Mouse (Mus musculus) CH12.LX (cell line): ENCODE results near the gene Slc39a5. TPM values are rescaled to one million over a fixed set of nuclear protein-coding genes. Genes with fewer than 3 reads are reported as not detected.

Experiments used
- DNase-seq: peaks from one replicate; pipeline ENCODE4 v3.0.0-alpha.2; 2013; ENCODE audit errors: extremely low read depth
- H3K27ac ChIP-seq: 2 replicates; pipeline ENCODE4 v1.5.1; 2012; ENCODE audit warnings: low read depth, mild to moderate bottlenecking, control low read depth, moderate library complexity; ENCODE audit not compliant: insufficient read depth
- H3K27me3 ChIP-seq: replicated peaks from 2 replicates; pipeline ENCODE3; 2012; ENCODE audit warnings: inconsistent platforms
- H3K36me3 ChIP-seq, 2 experiments: replicated peaks in 1 of 2; 2 replicates each; pipeline versions ENCODE3 to v1.6.1; 2012; ENCODE audit warnings: inconsistent platforms in 1 of 2, low read length in 1 of 2, mild to moderate bottlenecking in 1 of 2, mixed read lengths in 1 of 2, moderate library complexity in 1 of 2; ENCODE audit not compliant: control insufficient read depth in 1 of 2, insufficient read depth in 1 of 2
- H3K4me1 ChIP-seq, 2 experiments: 2 replicates each; pipeline ENCODE4 v1.6.1; 2012; ENCODE audit warnings: inconsistent platforms in 1 of 2, moderate library complexity in 1 of 2; ENCODE audit not compliant: insufficient read depth in 2 of 2, control insufficient read depth in 1 of 2
- H3K4me2 ChIP-seq: 2 replicates; pipeline ENCODE4 v1.6.1; 2012; ENCODE audit warnings: low read depth, mild to moderate bottlenecking, control low read depth; ENCODE audit not compliant: poor library complexity, insufficient read depth, severe bottlenecking
- H3K4me3 ChIP-seq, 3 experiments: fragments of 150-350 bp in 1 of 3; sonication (generic) in 1 of 3; replicated peaks in 1 of 3; 2 replicates each; pipeline versions ENCODE3 to v1.5.1; 2011 to 2012; ENCODE audit warnings: low read depth in 2 of 3, low read length in 2 of 3, mild to moderate bottlenecking in 2 of 3, moderate library complexity in 2 of 3, control low read depth in 1 of 3, improper control_type of control experiment in 1 of 3, inconsistent platforms in 1 of 3, mixed read lengths in 1 of 3; ENCODE audit not compliant: poor library complexity in 1 of 3
- H3K79me2 ChIP-seq: replicated peaks from 2 replicates; pipeline ENCODE4 v1.6.1; 2012; ENCODE audit warnings: mild to moderate bottlenecking, moderate library complexity; ENCODE audit not compliant: control insufficient read depth, poor library complexity, insufficient read depth, severe bottlenecking; ENCODE audit errors: extremely low read depth
- H3K9ac ChIP-seq: 2 replicates; pipeline ENCODE4 v1.6.1; 2012; ENCODE audit warnings: low read depth, mild to moderate bottlenecking, control low read depth, moderate library complexity; ENCODE audit not compliant: insufficient read depth
- H3K9me3 ChIP-seq: replicated peaks from 2 replicates; pipeline ENCODE3; 2012; ENCODE audit warnings: low read length, inconsistent platforms, mixed read lengths
- BHLHE40 ChIP-seq: IDR thresholded peaks from 2 replicates; pipeline ENCODE4 v1.6.1; 2011; ENCODE audit warnings: mild to moderate bottlenecking, low read depth, low read length, improper control_type of control experiment
- CHD1 ChIP-seq: IDR thresholded peaks from 2 replicates; pipeline ENCODE4 v1.6.1; 2012; ENCODE audit warnings: low read depth, low read length, improper control_type of control experiment, inconsistent platforms
- E2F4 ChIP-seq: IDR thresholded peaks from 2 replicates; pipeline ENCODE4 v1.6.1; 2011; ENCODE audit warnings: low read depth, low read length, improper control_type of control experiment; ENCODE audit not compliant: insufficient replicate concordance
- GABPA ChIP-seq: IDR thresholded peaks from 2 replicates; pipeline ENCODE4 v1.6.1; 2012; ENCODE audit warnings: low read depth, low read length, improper control_type of control experiment, inconsistent platforms; ENCODE audit not compliant: insufficient replicate concordance
- HCFC1 ChIP-seq: IDR thresholded peaks from 2 replicates; pipeline ENCODE4 v1.6.1; 2012; ENCODE audit warnings: low read depth, mild to moderate bottlenecking, inconsistent platforms, low read length, improper control_type of control experiment
- IRF4 ChIP-seq: IDR thresholded peaks from 2 replicates; pipeline ENCODE4 v1.6.1; 2014; ENCODE audit warnings: low read depth, mild to moderate bottlenecking, inconsistent platforms, low read length, improper control_type of control experiment
- MAFK ChIP-seq: IDR thresholded peaks from 2 replicates; pipeline ENCODE4 v1.6.1; 2011; ENCODE audit warnings: low read length, improper control_type of control experiment; ENCODE audit not compliant: insufficient replicate concordance
- MAX ChIP-seq: IDR thresholded peaks from 2 replicates; pipeline ENCODE4 v1.6.1; 2011; ENCODE audit warnings: low read length, improper control_type of control experiment
- MXI1 ChIP-seq: IDR thresholded peaks from 2 replicates; pipeline ENCODE4 v1.6.1; 2011; ENCODE audit warnings: mild to moderate bottlenecking, low read depth, low read length, improper control_type of control experiment
- MYC ChIP-seq: IDR thresholded peaks from 2 replicates; pipeline ENCODE4 v1.6.1; 2011; ENCODE audit warnings: low read depth, mild to moderate bottlenecking, improper control_type of control experiment, low read length
- NELFE ChIP-seq: IDR thresholded peaks from 2 replicates; pipeline ENCODE4 v1.6.1; 2011; ENCODE audit warnings: low read depth, low read length, improper control_type of control experiment
- NRF1 ChIP-seq: IDR thresholded peaks from 2 replicates; pipeline ENCODE4 v1.6.1; 2014; ENCODE audit warnings: low read depth, mild to moderate bottlenecking, inconsistent platforms, low read length, improper control_type of control experiment, moderate library complexity
- POLR2A ChIP-seq: IDR thresholded peaks from 2 replicates; pipeline ENCODE4 v1.6.1; 2011; ENCODE audit warnings: low read depth, mild to moderate bottlenecking, improper control_type of control experiment, low read length
- POLR2AphosphoS2 ChIP-seq: IDR thresholded peaks from 2 replicates; pipeline ENCODE4 v1.6.1; 2011; ENCODE audit warnings: low read depth, low read length, improper control_type of control experiment
- SIN3A ChIP-seq: IDR thresholded peaks from 2 replicates; pipeline ENCODE4 v1.6.1; 2012; ENCODE audit warnings: low read length, improper control_type of control experiment, inconsistent platforms
- SMC3 ChIP-seq: IDR thresholded peaks from 2 replicates; pipeline ENCODE4 v1.6.1; 2011; ENCODE audit warnings: low read depth, low read length, improper control_type of control experiment
- TCF12 ChIP-seq: IDR thresholded peaks from 2 replicates; pipeline ENCODE4 v1.6.1; 2014; ENCODE audit warnings: low read depth, mild to moderate bottlenecking, inconsistent platforms, low read length, improper control_type of control experiment
- ZC3H11A ChIP-seq: IDR thresholded peaks from 2 replicates; pipeline ENCODE4 v1.6.1; 2012; ENCODE audit warnings: low read depth, mild to moderate bottlenecking, inconsistent platforms, low read length, improper control_type of control experiment
- ZKSCAN1 ChIP-seq: IDR thresholded peaks from 2 replicates; pipeline ENCODE4 v1.6.1; 2012; ENCODE audit warnings: low read depth, inconsistent platforms, low read length, improper control_type of control experiment, borderline replicate concordance
- ZNF384 ChIP-seq: IDR thresholded peaks from 2 replicates; pipeline ENCODE4 v1.6.1; 2012; ENCODE audit warnings: low read depth, low read length, improper control_type of control experiment, inconsistent platforms
- dilution Hi-C: fragments of 300-500 bp; cut with MboI; formaldehyde crosslinking; loops from 2 replicates; pipeline ENCODE4 v1.14.3; 2020; ENCODE audit warnings: low sequenced_read_pairs; ENCODE audit not compliant: extremely low pct_unique_long_range_greater_than_20kb, extremely low pct_ligation_motif_present
- in situ Hi-C: fragments of 300-500 bp; cut with MboI; formaldehyde crosslinking; loops from 3 replicates; pipeline ENCODE4 v1.14.3; 2019; ENCODE audit warnings: low sequenced_read_pairs, low pct_ligation_motif_present, low pct_unique_long_range_greater_than_20kb, mixed read lengths
- polyA plus RNA-seq: library from polyadenylated mRNA; unstranded; fragments of >175 nt; gene quantifications from 2 replicates; pipeline ENCODE4 v1.2.1, GENCODE M21; 2012; ENCODE audit warnings: low read depth; ENCODE audit not compliant: insufficient read length
- total RNA-seq, 2 experiments: library from RNA; depleted of rRNA; stranded (reverse); fragments of 300-350 nt in 1 of 2; fragments of >200 nt in 1 of 2; gene quantifications; 2 replicates each; pipeline ENCODE4 v1.2.3; 2012 to 2014

Slc39a5 gene
- total and polyA plus RNA-seq, 3 experiments, result 0.11 TPM; not detected in 2

DNA sequence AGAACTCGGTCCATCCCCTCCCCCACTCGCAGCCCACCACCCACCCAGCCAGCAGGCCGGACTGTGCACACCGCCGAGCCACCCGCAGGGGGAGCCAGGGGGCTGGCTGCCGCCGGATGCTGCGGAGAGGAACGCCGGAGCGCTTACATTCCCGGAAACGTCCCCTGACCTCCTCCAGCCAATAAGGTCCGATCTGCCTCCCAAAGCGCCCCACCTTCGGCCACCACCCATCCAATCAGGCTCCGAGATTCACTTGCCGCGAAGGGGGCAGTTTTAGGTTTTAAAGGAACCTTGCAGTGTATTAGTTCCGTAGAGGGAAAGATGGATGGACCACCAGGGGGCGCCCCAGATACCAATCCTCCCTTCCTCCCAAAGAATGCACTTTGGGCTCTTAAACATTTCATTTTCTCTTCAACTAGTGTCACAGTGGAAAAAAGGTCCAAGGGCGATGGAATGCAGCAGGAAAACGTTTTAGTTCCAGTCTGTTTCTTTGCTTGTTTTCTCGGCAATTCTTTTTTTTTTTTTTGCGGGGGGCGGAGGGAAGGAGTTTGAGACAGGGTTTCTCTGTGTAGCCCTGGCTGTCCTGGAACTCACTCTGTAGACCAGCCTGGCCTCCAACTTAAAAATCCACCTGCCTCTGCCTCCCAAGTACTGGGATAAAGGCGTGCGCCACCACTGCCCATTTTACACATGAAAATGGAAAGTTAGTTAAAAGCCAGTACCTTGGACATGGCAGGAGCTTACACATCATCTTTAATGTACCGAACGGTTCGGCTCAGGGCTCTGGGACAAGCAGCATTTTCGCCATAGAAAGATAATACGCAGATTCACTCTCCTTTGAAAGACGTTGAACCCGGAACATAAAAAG is 8.9 kb upstream of the Slc39a5 start (continued):
- TF ChIP-seq HCFC1 (peak; percentile 81), CHD1 (no peak), TCF12 (peak; percentile 57; the same call in 1 of the 2 replicates), MYC (peak; percentile 63; the same call in 1 of the 2 replicates), SIN3A (peak; percentile 87), ZC3H11A (no peak), MAX (peak; percentile 63; the same call in 1 of the 2 replicates), NELFE (peak; percentile 52), ZNF384 (peak; percentile 82), GABPA (no peak; the same call in 1 of the 2 replicates), POLR2A (peak; percentile 64; the same call in 1 of the 2 replicates)

DNA sequence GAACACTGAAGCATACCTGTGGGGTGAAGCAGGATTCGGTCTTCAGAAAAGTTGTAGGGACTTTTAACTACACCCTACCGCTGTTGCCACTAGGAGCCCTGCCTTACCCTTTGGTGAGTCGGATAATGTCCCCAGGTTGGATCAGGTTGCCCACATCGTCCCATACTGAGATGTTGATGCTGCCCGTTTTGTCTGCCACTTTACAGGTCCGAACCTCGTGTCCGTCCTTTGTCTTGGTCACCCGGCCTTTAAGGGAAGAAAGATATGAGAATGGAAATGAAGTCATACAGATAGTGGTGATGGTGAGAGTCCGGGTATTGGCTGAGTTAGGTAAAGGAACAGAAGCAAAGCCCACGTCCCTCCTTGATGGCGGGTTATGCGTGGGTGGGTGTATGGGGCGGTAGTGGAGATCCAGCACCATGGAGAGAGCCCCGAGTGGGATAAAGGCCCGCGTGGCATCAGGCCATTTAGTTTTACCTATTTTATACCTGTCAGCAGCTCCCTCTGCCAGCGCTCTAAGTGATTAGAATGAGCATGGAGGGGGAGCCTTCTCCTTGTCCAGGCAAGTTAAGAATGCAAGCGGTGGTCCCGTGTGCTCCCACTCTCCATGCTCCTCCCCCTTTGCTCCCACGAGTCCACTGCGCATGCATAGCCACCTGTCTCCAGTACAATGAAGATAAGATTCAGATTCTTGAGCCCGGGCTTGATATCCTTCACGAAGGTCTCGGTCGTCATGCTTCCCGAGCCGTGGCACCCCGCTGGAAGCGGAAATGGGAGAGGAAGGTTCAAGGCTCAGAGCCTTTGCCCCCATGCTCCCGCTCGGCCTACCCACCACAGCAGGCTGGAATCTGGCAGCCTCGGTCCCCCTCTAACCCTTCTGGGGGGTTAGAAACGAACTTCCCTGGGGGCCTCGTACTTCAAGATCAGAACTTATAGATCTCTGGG is 7.8 kb upstream of the Slc39a5 start:
- TF ChIP-seq IRF4 (no peak), SMC3 (no peak), ZNF384 (no peak), NRF1 (peak; percentile 77), SIN3A (peak; percentile 89), POLR2AphosphoS2 (peak; percentile 8; the same call in 1 of the 2 replicates), MXI1 (peak; percentile 94), BHLHE40 (no peak), MYC (peak; percentile 62), E2F4 (no peak), MAFK (no peak), ZKSCAN1 (no peak), POLR2A (peak; percentile 53)
- H3K9ac ChIP-seq, result peak overlapping the region; percentile 84
- H3K4me2 ChIP-seq, result peak overlapping the region; percentile 3; the same call in 1 of the 2 replicates
- H3K4me3 ChIP-seq, result peak overlapping the region; percentile 64 to 92 (median 90)
- in situ Hi-C loops, result no loop called here
- H3K9me3 ChIP-seq, result no peaks in the 10 kb centered on the region
- peaks cover 19 to 41% of the 10 kb centered on the region in 2 experiments for H3K36me3 ChIP-seq
- H3K79me2 ChIP-seq, result peaks cover 13% of the 10 kb centered on the region
- DNase-seq, result peak; percentile 40
- H3K27ac ChIP-seq, result no peak overlapping the region
- no peaks in the 10 kb centered on the region for H3K27me3 ChIP-seq
- dilution Hi-C loops, result no loop called here
- H3K4me1 ChIP-seq, result peaks cover 8 to 28% of the 10 kb centered on the region in 2 experiments; a peak in 3 of 4 replicates
